Mouse (Mus musculus) naive thymus-derived CD4-positive, alpha-beta T cell, adult 2 months (primary cell): ENCODE measurements around the gene Themis2.
A peak's percentile ranks its signal among the peaks of the same experiment; 100 is the strongest.
"Not testable (repeated sequence)": the region's sequence is repeated elsewhere in the genome, so short reads cannot be mapped to it uniquely, and the experiment has no call there.

Experiments
- DNase-seq: peaks from one replicate; pipeline ENCODE4 v3.0.0-alpha.2; 2011; ENCODE audit warnings: low read depth

Themis2 gene

GRCm38 (mm10) chr4:132799845-132800244 lies 3.7 kb upstream of the Themis2 start:
- no peak for DNase-seq

GRCm38 (mm10) chr4:132798666-132799065 lies 2.5 kb upstream of the Themis2 start:
- not testable (repeated sequence) for DNase-seq

- DNase-seq = no peak
Measured at GRCm38 (mm10) chr4:132798028-132798427, 1.8 kb upstream of the Themis2 start.

- DNase-seq = no peak
Measured at GRCm38 (mm10) chr4:132797461-132797860, 1.3 kb upstream of the Themis2 start.

- no peak for DNase-seq
Measured at GRCm38 (mm10) chr4:132795171-132795570, 1.0 kb downstream of the Themis2 start.

- DNase-seq = no peak
Measured at GRCm38 (mm10) chr4:132794760-132795159, 1.4 kb downstream of the Themis2 start.

DNA sequence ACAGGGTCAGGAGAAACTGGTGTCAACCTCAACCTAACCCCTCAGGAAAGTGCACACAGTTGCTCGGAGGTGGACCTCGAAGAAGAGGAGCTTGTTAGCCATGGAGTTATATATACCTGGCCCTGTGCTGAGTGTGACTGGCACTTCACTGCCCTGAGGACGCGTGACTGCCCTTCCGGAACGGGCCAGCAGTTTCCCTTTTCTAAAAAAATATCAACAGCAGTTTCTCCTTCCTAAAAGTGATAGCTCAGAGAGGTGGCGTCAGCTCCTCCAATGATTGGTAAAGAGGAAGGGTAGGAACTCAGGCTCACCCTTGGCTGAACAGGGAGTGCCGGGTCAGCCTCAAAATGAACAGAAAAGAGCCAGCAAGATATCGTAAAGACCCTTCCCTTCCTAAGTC lies 2.2 kb downstream of the Themis2 start:
- no peak for DNase-seq

- not testable (repeated sequence) for DNase-seq
Measured at GRCm38 (mm10) chr4:132793322-132794004, 2.7 kb downstream of the Themis2 start.

DNA sequence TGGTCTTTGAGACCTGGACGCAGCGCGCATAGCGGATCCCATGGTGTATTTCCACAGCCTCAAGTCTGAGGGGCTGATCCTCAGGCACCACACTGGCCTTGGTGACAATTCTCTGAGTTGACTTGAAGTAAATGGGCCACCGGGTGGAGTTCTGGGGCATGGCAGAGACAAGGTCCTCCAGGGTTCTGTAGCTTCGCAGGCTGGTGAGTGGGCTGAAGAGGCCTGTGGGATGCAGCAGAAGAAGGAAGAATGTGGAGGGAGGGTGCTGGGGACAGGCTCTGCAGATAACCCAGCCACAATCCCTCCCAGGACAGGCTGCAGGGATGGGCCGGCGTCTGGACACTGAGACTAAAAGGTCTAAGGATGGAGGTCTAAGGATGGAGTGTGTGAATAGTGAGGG lies 6.5 kb downstream of the Themis2 start:
- DNase-seq = no peak

- DNase-seq = no peak
Measured at GRCm38 (mm10) chr4:132785228-132785627, 11.0 kb downstream of the Themis2 start.

- DNase-seq = peak; percentile 65
Measured at GRCm38 (mm10) chr4:132783732-132784131, 12.5 kb downstream of the Themis2 start.

DNA sequence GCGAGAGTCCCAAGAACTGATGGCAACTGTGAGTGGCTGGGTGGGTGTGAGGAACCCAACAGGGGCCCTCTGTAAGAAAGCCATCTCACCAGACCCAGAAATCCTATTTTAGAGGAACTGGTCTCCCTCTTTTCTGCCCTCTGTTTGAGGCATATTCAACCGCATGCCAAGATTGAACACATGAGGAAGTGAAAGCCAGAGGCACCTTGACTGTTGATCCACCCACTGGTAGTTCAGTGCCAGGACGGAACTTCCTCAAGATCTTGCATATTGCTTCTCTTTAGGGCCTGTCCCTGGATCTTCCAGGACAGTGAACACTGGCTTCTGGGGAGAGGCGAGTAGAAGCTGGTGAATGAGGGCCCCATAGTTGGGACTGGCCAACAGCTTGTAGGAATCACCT lies 15.9 kb downstream of the Themis2 start:
- no peak for DNase-seq

GRCm38 (mm10) chr4:132778562-132779201 lies 17.5 kb downstream of the Themis2 start:
- DNase-seq = no peak

DNA sequence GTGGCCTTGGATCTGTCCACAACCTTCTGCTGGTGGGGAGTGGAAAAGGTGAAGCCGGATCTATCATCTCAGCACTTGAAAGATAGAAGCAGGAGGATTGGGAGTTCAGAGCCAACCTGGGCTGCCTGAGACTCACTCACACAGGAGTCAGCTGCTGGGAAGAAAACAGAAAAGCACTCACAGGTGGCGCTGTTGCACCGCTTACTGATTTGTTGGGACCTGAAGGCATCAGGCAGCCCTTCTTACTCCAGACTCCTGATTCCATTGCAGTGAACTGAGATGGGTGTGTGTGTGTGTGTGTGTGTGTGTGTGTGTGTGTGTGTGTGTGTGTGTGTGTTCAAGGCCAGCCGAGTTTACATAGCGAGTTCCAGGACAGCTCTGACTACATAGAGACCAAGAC lies 19.4 kb downstream of the Themis2 start:
- peak; percentile 78 for DNase-seq

GRCm38 (mm10) chr4:132774905-132775304 lies 21.3 kb downstream of the Themis2 start:
- peak; percentile 51 for DNase-seq

GRCm38 (mm10) chr4:132771776-132772175 lies 24.4 kb downstream of the Themis2 start:
- no peak for DNase-seq

DNA sequence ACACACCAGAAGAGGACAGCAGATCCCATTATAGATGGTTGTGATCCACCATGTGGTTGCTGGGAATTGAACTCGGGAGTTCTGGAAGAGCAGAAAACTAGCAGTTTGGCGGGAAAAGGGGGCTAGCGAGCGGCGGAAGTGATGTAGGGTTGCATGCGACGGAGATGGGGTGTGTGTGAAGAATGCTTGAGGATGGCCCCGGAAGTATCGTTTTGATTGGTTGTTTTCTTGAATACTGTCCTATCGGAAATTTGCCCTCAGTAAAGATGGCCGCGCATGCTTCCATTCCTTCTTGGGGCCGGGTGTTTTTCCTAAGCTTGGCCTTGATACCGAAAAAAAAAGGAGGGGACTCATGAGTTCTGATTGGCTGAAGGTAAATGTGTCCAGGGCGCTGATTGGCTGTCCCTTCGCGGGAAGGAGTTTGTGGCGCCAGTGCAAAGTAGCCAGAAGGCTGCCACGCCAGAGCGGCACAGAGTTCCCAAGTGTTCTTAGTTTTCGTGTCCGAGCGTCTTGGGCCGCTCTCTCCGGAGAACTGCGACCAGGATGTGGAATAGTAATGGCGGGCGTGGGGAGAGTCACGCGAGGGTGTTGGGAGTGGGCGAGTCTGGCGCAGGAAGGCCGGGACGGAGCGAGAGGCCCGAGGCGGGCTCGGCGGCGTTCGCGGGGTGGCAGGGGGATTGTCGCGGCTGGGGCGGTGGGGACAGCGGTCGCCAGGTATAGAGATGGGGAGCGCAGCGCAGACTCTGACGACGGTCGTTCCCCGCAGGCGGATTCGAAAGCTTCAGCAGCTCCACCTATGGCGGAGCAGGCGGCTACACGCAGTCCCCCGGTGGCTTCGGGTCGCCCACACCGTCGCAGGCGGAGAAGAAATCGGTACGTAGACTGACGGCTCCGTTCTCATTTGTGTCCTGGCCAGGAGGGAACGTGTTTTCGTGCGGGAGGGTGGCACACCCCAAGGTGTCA lies 28.0 kb downstream of the Themis2 start, which contains the start of gene Rpa2:
TSS of gene Rpa2 (plus strand) at position 419 of the 963 bp plus-strand sequence.
- DNase-seq = peak; percentile 100

DNA sequence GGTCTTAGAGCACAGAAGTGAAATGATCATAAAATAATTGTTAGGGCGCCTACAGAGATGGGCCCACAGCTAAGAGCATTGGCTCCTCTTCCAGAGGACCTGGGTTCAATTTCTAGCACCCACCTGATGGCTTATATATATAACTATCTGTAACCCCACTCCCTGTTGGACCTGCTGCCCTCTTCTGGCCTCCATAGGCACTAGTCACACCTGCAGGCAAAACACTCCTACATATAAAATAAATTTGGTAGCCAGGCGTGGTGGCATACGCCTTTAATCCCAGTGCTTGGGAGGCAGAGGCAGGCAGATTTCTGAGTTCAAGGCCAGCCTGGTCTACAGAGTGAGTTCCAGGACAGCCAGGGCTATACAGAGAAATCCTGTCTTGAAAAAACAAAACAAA lies 33.1 kb downstream of the Themis2 start:
- DNase-seq = not testable (repeated sequence)

- no peak for DNase-seq
Measured at GRCm38 (mm10) chr4:132762602-132763001, 33.6 kb downstream of the Themis2 start.

DNA sequence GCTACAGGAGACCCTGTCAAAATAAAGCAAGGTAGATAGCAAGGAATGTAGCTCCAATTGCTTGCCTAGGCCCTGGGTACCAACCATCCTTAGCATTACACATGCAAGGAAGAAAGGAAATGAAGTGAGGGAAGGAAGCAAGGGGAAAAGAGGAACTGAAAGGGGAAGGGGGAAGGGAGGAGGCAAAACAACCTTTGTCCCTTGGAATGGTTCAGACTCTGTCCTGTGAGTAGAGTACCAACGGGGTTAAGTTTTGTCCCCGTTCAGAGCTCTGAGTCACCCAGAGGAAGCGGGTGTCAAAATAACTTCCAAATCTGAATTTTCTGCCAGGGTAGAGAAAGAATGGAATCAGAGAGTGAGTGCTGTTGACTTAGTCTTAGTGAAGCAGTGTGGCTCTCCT lies 35.9 kb downstream of the Themis2 start:
- DNase-seq = no peak

DNA sequence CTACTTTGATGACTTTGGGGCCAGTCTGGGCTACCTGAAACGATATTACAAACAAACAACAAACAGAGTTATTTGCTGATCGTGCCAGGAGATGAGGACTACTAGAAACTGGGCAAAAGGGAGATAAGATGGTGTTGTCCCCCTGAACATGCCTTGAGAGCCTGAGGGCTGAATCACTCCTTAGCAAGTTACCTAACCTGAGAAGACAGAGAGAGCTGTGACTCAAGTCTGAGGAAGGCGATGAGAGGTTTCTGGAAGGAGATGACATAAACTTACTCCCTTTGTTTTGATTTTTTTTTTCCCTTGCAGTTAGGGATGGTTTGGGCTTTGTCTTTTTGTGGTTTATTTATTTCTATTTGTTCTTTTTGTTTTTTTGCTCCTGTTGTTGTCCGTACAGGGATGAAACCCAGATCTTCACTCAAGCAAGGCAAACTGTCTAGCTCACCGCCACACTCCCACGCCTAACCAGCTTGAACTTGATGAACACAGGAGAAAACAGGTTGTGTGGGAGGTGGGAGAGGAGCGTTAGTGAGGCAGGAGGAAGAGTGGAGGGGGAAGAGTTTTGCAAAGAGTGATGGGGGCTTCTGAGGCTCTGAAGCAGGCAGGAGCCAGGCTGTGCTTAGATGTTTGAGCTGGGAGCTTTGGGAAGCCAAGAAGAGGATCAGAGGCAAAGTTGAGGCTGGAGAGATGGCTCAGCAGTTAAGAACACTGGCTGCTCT lies 38.4 kb downstream of the Themis2 start:
- DNase-seq = no peak

- peak; percentile 68 for DNase-seq
Measured at GRCm38 (mm10) chr4:132756974-132757373, 39.2 kb downstream of the Themis2 start, which contains the start of gene Smpdl3b. Gene Smpdl3b, minus strand, starts transcription at chr4:132757252.
